Mouse (Mus musculus) thymus, adult 2 months (tissue): ENCODE results near the gene Cnot6. TPM values are rescaled to one million over a fixed set of nuclear protein-coding genes. Genes with fewer than 3 reads are reported as not detected.
A peak's percentile ranks its signal among the peaks of the same experiment; 100 is the strongest.

ENCODE experiments used
- DNase-seq: peaks from one replicate; pipeline ENCODE4 v3.0.0; 2021
- H3K27ac ChIP-seq: fragments of 200-500 bp; 2 replicates; pipeline ENCODE4 v1.5.1; 2012; ENCODE audit warnings: low read length, control low read depth; ENCODE audit not compliant: control insufficient read depth, insufficient read depth
- H3K27me3 ChIP-seq: fragments of 200-500 bp; 2 replicates; pipeline ENCODE4 v1.6.1; 2012; ENCODE audit warnings: mild to moderate bottlenecking, low read length, moderate library complexity, mixed read lengths; ENCODE audit not compliant: control insufficient read depth, insufficient read depth
- H3K36me3 ChIP-seq: fragments of 200-500 bp; 2 replicates; pipeline ENCODE4 v1.6.1; 2012; ENCODE audit warnings: mild to moderate bottlenecking, low read length, moderate library complexity; ENCODE audit not compliant: control insufficient read depth, insufficient read depth
- H3K4me1 ChIP-seq: fragments of 200-500 bp; replicated peaks from 2 replicates; pipeline ENCODE4 v1.6.1; 2012; ENCODE audit warnings: low read length; ENCODE audit not compliant: control insufficient read depth, insufficient read depth
- H3K4me3 ChIP-seq: fragments of 200-500 bp; 2 replicates; pipeline ENCODE4 v1.5.1; 2012; ENCODE audit warnings: mild to moderate bottlenecking, low read length, control low read depth, moderate library complexity; ENCODE audit not compliant: control insufficient read depth, insufficient read depth
- CTCF ChIP-seq: fragments of 200-500 bp; IDR thresholded peaks from 2 replicates; pipeline ENCODE4 v1.5.1; 2012; ENCODE audit warnings: mild to moderate bottlenecking, control low read depth, low read length, moderate library complexity, borderline replicate concordance; ENCODE audit not compliant: control insufficient read depth, poor library complexity, insufficient read depth; ENCODE audit errors: extremely low read depth
- POLR2A ChIP-seq: fragments of 200-500 bp; IDR thresholded peaks from 2 replicates; pipeline ENCODE4 v1.6.1; 2012; ENCODE audit warnings: mild to moderate bottlenecking, low read length, control low read depth, moderate library complexity; ENCODE audit not compliant: control insufficient read depth, poor library complexity, insufficient read depth; ENCODE audit errors: extremely low read depth
- WGBS: fragments of 180-500 bp; shearing (Covaris S2); methylation state at CpG from one replicate; pipeline ENCODE4 v1.1.7; 2018; 5-methylcytosine and 5-hydroxymethylcytosine counted together
- polyA plus RNA-seq: library from polyadenylated mRNA; depleted of rRNA; stranded (reverse); fragments of >200 nt; gene quantifications from 2 replicates; pipeline ENCODE4 v1.2.3, GENCODE M21; 2012

Cnot6 gene
- polyA plus RNA-seq, 1 experiment = 40.3 TPM

GRCm38 (mm10) chr11:49727877-49728276, 15.4 kb upstream of the Cnot6 start:
- TF ChIP-seq POLR2A (no peak), CTCF (no peak)
- H3K27me3 ChIP-seq = no peaks in the 10 kb centered on the region
- WGBS = 16% methylated on average over 3 of the region's 3 CpGs
- no peak overlapping the region for H3K27ac ChIP-seq
- H3K4me1 ChIP-seq = peaks cover 26% of the 10 kb centered on the region
- no peak overlapping the region for H3K4me3 ChIP-seq
- DNase-seq = peak; percentile 58
- no peaks in the 10 kb centered on the region for H3K36me3 ChIP-seq

- H3K27me3 ChIP-seq = no peaks in the 10 kb centered on the region
- H3K27ac ChIP-seq = no peak overlapping the region
- H3K4me1 ChIP-seq = peaks cover 28% of the 10 kb centered on the region
- TF ChIP-seq CTCF (no peak), POLR2A (no peak)
- WGBS = 76% methylated on average over 8 of the region's 8 CpGs
- H3K4me3 ChIP-seq = no peak overlapping the region
- H3K36me3 ChIP-seq = no peaks in the 10 kb centered on the region
- DNase-seq = no peak
Observed at GRCm38 (mm10) chr11:49726800-49727199, 14.3 kb upstream of the Cnot6 start.

- Histone ChIP-seq H3K36me3 (no peaks in the 10 kb centered on the region), H3K27ac (peak overlapping the region; percentile 96), H3K4me3 (no peak overlapping the region), H3K4me1 (peaks cover 37% of the 10 kb centered on the region), H3K27me3 (no peaks in the 10 kb centered on the region)
- peak; percentile 69 for DNase-seq
- no peak for TF ChIP-seq POLR2A
- no peak for TF ChIP-seq CTCF
- 10% methylated on average over 2 of the region's 2 CpGs for WGBS
Observed at GRCm38 (mm10) chr11:49724676-49725075, 12.2 kb upstream of the Cnot6 start.

- Histone ChIP-seq H3K27me3 (no peaks in the 10 kb centered on the region), H3K27ac (peak overlapping the region; percentile 96), H3K36me3 (no peaks in the 10 kb centered on the region), H3K4me3 (peak overlapping the region; percentile 29), H3K4me1 (peaks cover 29% of the 10 kb centered on the region)
- TF ChIP-seq POLR2A (no peak), CTCF (no peak)
- WGBS = 7% methylated on average over 2 of the region's 2 CpGs
- peak; percentile 42 for DNase-seq
Observed at GRCm38 (mm10) chr11:49723281-49723680, 10.8 kb upstream of the Cnot6 start.

GRCm38 (mm10) chr11:49722692-49723091, 10.2 kb upstream of the Cnot6 start:
- peak overlapping the region; percentile 24; the same call in 1 of the 2 replicates for H3K4me3 ChIP-seq
- no peaks in the 10 kb centered on the region for H3K36me3 ChIP-seq
- H3K4me1 ChIP-seq = peaks cover 29% of the 10 kb centered on the region
- 3% methylated on average over 6 of the region's 6 CpGs for WGBS
- DNase-seq = peak; percentile 42
- H3K27ac ChIP-seq = peak overlapping the region; percentile 98
- no peak for TF ChIP-seq POLR2A
- TF ChIP-seq CTCF = no peak
- no peaks in the 10 kb centered on the region for H3K27me3 ChIP-seq

GRCm38 (mm10) chr11:49721358-49721757, 8.8 kb upstream of the Cnot6 start:
- 87% methylated on average over 1 of the region's 1 CpGs for WGBS

More at GRCm38 (mm10) chr11:49721358-49721757, 8.8 kb upstream of the Cnot6 start:
- Histone ChIP-seq H3K4me3 (no peak overlapping the region), H3K27me3 (no peaks in the 10 kb centered on the region), H3K4me1 (peaks cover 29% of the 10 kb centered on the region), H3K27ac (peak overlapping the region; percentile 53; the same call in 1 of the 2 replicates), H3K36me3 (no peaks in the 10 kb centered on the region)
- no peak for DNase-seq
- TF ChIP-seq CTCF = no peak
- no peak for TF ChIP-seq POLR2A
